Mouse (Mus musculus) lung, postnatal 14 days (tissue): ENCODE data around the gene B3gnt2.

ENCODE experiments used
- DNase-seq: peaks from one replicate; pipeline ENCODE4 v3.0.0; 2021

Gene B3gnt2

GRCm38 (mm10) chr11:22813427-22813826 is 47.3 kb downstream of the B3gnt2 start:
- no peak for DNase-seq

- no peak for DNase-seq
Measured at GRCm38 (mm10) chr11:22811413-22811812, 49.3 kb downstream of the B3gnt2 start.

- no peak for DNase-seq
Measured at GRCm38 (mm10) chr11:22809465-22810096, 51.2 kb downstream of the B3gnt2 start.

- DNase-seq: no peak
Measured at GRCm38 (mm10) chr11:22808040-22808439, 52.7 kb downstream of the B3gnt2 start.

- no peak for DNase-seq
Measured at GRCm38 (mm10) chr11:22805171-22805570, 55.6 kb downstream of the B3gnt2 start.

- peak; percentile 57 for DNase-seq
Measured at GRCm38 (mm10) chr11:22799987-22800424, 60.8 kb downstream of the B3gnt2 start.

- DNase-seq: no peak
Measured at GRCm38 (mm10) chr11:22798916-22799315, 61.8 kb downstream of the B3gnt2 start.

GRCm38 (mm10) chr11:22794734-22795133 is 66.0 kb downstream of the B3gnt2 start:
- no peak for DNase-seq

- DNase-seq: no peak
Measured at GRCm38 (mm10) chr11:22793881-22794203, 66.9 kb downstream of the B3gnt2 start.

GRCm38 (mm10) chr11:22793176-22793880 is 67.4 kb downstream of the B3gnt2 start:
- no peak for DNase-seq

- DNase-seq: no peak
Measured at GRCm38 (mm10) chr11:22792149-22792548, 68.6 kb downstream of the B3gnt2 start.

GRCm38 (mm10) chr11:22791726-22792125 is 69.0 kb downstream of the B3gnt2 start:
- DNase-seq: no peak

GRCm38 (mm10) chr11:22787833-22788232 is 72.9 kb downstream of the B3gnt2 start:
- DNase-seq: no peak

- DNase-seq: no peak
Measured at GRCm38 (mm10) chr11:22784477-22784876, 76.3 kb downstream of the B3gnt2 start.

GRCm38 (mm10) chr11:22782705-22783124 is 78.0 kb downstream of the B3gnt2 start:
- DNase-seq: no peak

- DNase-seq: no peak
Measured at GRCm38 (mm10) chr11:22781190-22781589, 79.6 kb downstream of the B3gnt2 start.

- DNase-seq: no peak
Measured at GRCm38 (mm10) chr11:22780761-22781160, 80.0 kb downstream of the B3gnt2 start.

- DNase-seq: no peak
Measured at GRCm38 (mm10) chr11:22779821-22780551, 80.8 kb downstream of the B3gnt2 start.

GRCm38 (mm10) chr11:22778596-22778995 is 82.2 kb downstream of the B3gnt2 start:
- DNase-seq: no peak

GRCm38 (mm10) chr11:22777531-22777930 is 83.2 kb downstream of the B3gnt2 start:
- DNase-seq: no peak

GRCm38 (mm10) chr11:22774821-22775220 is 85.9 kb downstream of the B3gnt2 start:
- no peak for DNase-seq

- DNase-seq: no peak
Measured at GRCm38 (mm10) chr11:22766238-22766637, 94.5 kb downstream of the B3gnt2 start.

- DNase-seq: no peak
Measured at GRCm38 (mm10) chr11:22765425-22765824, 95.3 kb downstream of the B3gnt2 start.
